Mouse (Mus musculus) forelimb bud, embryonic 11.5 days (tissue): ENCODE measurements at regions not wholly inside any gene's neighbourhood (a gene's known extent, or its start where the extent isn't known, plus 50 kb on each side); places are given as distances from the start of the nearest gene placed in this dataset.
"Not testable (repeated sequence)": the region's sequence is repeated elsewhere in the genome, so short reads cannot be mapped to it uniquely, and the experiment has no call there.

Source experiments
- DNase-seq: peaks from one replicate; pipeline ENCODE4 v3.0.0-alpha.2; 2012; ENCODE audit warnings: low read depth, low spot score

DNA sequence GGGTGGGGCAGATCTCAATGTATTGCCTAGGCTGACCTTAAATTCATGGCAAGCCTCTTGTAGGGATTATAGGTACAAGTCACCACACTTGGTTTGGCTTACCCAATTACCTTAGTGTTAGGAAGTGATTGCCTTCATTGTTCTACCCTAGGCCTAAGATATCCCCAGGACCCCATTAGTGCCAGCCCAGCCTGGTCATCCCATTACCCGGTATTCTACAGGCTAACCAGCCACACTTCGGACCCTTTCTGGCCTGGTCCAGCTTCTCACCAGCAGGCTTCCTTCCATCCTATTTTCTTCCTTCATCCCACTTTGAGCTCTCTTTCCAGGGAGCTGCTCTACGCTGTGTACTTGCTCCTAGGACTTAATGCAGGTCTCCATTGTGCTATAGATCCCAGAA, 59.5 kb downstream of the Tex35 start:
- DNase-seq = no peak

DNA sequence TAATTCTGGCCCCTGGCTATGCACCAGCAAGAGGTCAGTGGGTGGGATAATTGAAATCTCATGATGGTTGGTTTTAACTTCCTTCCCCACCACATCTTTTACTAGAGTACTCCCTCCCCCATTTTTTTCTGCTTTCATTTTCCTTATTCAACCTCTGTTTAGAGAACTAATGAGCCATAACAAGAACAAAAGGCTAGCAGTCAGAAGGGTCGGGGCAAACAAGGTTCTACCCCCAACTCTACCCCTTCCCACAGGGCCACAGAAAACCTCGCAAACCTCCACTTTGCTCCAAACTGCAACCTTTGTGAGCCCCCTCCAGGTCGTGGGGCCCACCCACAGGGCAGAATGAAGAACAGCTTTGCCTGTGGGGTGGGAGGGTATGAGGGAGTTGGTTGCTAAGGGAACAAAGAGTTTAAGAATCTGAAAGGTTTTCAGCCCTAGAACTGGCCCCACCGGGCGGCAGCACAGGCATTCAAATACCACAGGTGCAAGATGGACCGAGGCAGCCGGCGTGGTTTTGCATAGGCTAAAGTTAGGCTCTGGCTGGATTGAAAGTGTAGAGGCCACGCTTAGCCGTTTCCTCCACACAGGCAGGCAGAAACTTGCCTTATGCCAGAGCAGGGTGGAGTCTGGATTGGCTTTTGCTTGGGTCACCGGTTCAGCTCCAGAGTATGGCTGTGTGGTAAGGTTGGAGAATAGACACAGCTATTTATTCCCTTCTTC, 60.1 kb downstream of the Tex35 start:
- DNase-seq = peak; percentile 61

- no peak for DNase-seq
Measured at GRCm38 (mm10) chr1:157047751-157048200, 60.7 kb downstream of the Tex35 start.

DNA sequence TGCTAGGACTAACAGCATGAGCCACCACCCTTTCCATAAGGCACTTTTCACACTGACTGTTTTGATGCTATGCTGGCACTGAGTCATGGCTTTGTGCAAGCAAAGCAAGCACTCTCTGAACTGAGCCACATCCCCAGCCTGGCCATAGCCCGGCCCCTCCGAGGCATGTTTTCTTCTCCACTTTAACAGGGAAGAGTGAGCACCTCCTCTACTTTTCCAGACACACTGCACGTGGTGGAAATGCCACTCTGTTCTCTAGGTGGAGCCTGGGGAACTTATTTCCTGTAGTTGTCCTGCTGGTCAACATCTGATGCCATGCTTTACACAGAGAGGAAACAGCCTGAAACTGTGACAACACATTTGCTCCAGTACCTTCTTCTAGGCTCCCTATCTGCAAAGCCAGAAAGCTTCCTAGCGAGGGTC, 61.7 kb downstream of the Tex35 start:
- DNase-seq = no peak

GRCm38 (mm10) chr1:157039836-157040196, 68.7 kb downstream of the Tex35 start:
- no peak for DNase-seq

DNA sequence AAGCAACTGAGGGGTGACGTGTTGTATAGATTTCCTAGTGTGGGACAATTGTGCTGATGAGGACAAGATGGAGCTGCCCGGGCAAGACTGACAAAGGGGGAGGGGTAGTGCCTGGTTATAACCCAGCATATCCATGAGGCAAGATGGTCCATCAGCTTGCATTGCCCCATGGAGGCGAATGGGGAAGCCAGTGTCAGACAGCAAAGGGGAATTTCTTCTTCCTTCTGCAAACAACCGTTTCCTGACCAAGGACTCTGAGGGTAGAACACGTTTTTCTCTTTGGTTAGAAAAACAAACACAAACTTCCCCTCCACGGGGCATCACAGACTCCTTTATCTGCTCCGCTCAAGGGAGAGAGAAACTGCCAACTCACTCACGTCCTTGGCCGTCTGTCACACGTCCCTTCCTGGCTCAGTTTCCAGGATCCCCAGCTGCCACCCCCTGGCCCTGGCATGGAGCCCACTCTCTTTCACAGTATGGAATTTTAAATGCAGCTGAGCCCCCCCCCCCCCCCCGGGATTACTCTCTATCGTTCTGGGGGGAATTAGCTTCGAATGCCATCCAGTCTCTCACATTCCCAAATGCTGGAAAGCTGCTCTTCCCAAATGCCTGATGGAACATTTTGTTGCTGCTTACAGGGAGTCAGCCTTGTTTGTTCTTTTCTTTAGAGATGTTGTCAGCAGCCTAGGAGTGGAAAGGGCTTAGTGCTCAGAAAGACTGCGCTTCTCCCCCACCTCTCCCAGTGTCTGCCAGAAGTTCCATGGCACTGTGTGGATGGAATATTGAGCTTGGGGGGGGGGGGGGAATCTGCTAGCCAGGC, 69.3 kb downstream of the Tex35 start:
- DNase-seq = no peak

DNA sequence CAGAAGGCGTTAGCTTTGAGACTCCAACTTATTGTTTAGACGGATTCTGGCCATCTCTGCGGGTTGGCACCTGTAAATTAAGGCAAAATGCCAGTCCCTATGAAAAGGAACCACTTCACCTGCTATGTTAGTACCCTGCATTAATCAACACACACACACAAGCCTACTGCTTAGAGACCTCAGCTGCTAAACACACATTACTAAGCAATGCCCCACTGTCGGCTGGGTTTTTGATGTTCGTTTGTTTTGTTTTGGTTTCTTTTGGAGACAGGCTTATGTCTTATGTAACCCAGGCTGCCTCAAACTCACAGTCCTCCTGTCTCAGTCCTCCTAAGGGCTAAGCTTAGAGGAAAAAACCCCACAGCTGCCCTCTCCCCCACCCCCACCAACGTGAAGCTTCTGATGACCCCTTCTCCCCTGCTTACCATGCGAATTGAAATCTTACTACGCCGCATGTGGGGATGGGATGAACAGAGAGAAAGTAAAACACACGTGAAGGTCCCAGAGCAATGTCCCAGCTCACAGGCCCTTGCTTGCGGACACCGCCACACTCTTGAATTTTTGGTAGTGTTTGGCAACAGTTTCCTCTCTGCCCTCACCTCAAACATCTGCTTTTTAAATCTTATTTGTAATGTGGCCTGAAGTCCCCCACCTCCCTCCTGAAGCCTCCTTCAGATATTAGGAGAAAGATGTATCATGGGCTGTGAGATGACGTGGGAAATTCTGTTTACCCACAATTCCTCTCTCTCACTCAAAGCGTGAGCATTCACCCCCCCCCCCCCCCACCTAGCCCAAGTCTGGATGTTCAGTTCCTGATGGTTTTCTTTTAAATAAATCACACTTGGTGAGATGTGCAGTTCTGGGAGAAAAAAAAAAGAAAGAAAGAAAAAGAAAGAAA, 70.1 kb downstream of the Tex35 start:
- no peak for DNase-seq

DNA sequence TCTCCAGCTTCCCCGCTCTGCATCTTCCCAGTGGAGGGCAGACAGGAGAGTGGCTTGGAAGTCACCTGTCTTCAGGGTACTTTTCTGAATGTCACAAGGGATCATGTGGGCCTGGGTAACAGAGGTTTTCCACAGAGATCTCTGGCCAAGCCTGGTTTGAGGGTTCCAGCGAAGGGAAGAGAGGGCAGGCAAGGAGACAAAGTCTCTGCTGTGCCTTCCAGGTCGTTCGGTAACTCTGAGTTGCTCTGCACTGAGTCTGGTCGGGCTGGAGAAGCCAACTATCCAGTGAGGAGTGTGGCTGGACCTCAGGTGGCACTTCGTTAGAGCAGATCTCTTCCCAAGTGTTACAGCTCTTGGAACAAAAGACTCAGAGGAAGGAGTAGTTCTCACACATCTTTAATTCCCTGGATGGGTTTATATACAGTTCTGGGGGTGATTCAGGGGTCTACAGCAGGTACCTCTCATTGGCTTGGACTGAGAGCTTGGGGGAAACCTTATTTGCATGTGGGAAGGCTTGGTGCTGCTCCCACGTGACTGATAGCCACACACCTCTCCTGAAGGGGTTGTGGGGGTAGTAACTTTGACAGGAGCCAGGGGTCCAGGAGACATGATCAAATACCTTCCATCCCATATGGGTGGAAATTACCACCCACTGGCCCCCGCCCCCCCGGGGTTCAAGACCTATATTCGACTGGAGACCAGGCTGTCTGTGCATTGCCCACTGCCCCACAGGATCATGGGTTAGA, 71.1 kb downstream of the Tex35 start:
- no peak for DNase-seq

DNA sequence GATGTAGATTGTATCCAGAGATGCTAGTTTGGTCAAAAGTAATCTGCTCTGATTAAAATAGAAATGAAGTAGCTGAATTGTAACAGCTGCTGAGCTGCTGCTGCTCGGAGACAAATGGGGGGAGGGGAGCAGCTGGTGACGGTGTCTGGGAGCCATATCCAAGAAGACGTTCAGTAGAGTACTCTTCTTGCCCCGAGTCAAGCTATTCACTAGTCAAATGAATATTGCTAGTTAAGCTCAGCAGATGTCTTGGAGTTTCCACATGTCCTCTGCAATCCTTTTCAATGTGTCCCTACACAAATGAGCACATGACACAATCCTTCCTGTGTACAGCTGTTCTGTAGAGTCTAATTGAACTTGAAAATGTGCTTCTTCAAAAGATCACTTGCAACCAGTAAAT, 71.7 kb downstream of the Tex35 start:
- DNase-seq = no peak

DNA sequence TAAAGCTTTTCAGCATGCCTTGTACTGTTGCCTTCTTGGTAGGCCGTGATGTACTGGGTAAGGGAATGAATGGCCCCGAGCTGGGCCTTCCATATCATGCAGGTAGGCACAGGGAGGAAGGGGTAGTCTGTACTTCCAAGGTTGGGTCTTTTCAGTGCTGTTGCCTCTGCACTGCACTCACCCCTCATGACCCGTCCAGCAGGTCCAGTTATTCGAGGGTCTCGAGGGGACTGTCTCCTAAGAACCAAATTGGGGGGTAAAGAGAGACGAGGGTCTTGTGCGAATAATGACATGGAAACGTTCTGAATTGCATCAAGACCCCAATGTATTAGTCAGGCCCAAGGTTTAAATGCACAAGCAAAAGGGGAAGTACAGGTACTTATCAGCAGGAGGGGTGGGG, 73.3 kb downstream of the Tex35 start:
- DNase-seq = not testable (repeated sequence)

DNA sequence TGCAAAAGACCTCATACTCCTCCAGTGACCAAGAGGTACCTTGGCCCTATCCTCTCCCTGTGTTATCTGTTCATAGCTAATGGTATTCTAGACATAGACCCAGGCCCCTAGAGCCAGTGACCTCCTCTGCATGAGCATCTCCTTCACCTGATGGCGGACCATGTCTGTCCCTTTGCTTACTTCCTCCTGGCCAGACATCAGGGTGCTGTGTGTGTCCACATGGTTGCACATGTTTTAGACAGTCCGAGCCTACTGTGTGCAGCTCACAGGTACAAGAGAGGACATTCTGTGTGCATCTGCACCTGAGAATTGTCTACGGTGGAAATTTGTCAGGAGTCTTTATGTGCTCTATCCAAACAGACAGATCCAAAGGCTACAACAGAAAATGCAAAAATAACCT, 79.8 kb downstream of the Tex35 start:
- DNase-seq = no peak

DNA sequence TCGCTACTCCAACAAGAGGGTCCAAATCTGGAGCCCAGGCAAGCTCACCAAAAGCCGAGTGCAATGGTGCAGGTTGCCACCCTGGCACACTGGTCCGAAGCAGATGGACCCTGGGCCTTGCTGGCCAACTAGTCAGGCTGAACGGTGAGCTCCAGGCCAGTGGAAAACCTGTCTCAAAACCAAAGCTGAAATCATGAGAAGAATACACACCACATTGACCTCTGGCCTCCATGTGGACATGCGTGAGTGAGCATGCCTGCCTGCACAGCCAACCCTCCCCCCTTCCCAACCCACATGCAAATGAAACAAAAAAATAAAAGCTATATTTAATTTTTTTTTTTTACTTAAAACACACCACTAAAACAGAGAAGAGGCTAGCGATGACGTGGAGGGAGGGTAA, 80.8 kb downstream of the Tex35 start:
- no peak for DNase-seq

- no peak for DNase-seq
Measured at GRCm38 (mm10) chr1:157023462-157023861, 84.0 kb upstream of the Ralgps2 start.

DNA sequence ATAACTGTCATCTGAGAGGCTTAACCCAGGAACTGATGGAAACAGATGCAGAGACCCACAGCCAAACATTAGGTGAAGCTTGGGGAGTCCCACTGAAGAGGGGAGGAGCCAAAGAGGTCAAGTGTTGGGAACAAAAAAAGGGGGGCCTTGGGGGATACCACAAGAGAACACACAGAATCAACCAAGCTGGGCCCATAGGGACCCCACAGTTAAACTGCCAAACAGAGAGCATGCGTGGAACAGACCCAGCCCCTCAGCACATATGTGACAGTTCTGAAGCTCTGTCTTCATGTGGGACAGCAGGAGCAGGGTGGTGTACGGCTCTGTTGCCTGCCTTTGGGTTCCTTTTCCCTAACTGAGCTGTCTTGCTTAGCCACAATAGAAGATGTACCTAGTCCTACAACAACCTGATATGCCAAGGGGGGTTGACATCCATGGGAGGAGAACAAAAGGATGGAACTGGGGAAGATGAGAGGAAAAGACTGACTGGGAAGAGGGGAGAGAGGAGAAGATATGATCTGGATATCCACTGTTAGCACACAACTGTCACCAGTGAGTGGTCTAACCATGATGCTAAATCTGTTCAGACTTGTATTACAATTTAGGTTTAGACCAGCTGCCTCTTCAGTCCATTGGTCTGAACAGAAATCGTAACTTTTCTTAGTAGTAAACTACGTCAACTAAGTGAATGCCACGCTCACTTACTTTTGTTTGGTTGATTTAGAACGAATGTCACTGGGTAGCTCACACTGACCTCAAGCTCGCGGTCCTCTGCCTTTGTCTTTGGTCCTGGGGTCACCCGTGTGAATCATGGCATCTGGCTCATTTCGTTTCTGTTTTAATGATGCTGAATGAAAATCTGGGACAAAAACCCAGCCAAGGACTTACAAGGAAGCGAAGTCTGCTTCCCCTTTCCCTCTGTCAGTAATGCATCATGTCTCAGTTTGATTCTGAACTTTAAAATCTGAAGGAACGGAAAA, 83.3 kb upstream of the Ralgps2 start:
- DNase-seq = no peak

- DNase-seq = no peak
Measured at GRCm38 (mm10) chr1:157019892-157020291, 80.5 kb upstream of the Ralgps2 start.

- no peak for DNase-seq
Measured at GRCm38 (mm10) chr1:157018726-157019125, 79.3 kb upstream of the Ralgps2 start.

GRCm38 (mm10) chr1:157017198-157017994, 78.0 kb upstream of the Ralgps2 start:
- DNase-seq = no peak

DNA sequence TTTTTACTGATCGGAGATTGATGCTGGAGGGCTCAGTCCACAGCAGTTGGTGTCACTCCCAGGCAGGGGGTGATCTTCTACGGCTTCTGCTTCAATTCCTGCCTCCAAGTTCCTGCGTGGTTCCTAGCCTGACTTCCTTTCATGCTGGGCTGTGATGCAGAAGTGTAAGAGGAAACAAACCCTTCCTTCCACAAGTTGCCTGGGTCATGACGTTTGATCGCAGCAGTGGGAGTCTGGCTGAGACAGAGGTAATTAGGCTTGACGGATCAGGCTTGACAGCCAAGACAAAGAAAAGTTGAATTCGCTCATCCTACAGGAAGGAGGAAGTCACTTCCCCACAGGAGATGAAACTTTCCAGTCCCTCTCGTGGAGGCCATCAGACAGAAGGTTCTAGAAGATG, 77.2 kb upstream of the Ralgps2 start:
- no peak for DNase-seq
